12 mouse cellular contexts compared by ENCODE assay signal in the genomic region with DNA sequence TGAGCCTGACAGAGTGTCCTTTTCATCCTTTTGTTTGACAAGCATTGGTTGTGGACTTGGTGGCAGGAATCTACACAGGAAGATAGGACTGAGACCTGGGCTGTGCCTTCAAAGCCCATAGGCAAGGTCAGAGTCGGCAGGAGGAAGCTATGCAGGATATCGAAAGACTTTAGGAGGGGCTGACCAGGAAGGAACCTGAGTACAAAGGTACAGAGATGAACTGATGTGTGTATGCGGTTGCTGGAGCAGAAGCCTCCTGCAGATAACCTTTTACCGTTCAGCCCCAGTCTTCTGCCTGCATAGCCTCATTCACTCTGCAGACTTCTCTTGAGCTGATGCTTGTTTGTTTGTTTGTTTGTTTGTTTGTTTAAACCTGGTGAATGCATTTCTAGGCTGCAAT. TPM values are rescaled to one million over a fixed set of nuclear protein-coding genes. Genes with fewer than 3 reads are reported as not detected.
DNase-seq lines count a peak whose midpoint lies in the region; ATAC-seq and TF ChIP-seq lines count a peak whose summit lies in the region.
"Had no signal": no experiment of that assay in that cellular context is flagged by ENCODE, and none has a peak within 500 bp of the region (broad histone marks: within the 10 kb centered on the region; RNA-seq: fewer than 3 reads in every experiment).

No protein-coding gene starts in this region.

- no peak overlapping the region for H3K4me2 ChIP-seq in hindbrain, embryonic 11.5 days (replicated peaks; ENCODE audit: low read depth, low read length)
- H3K4me2 ChIP-seq in hindbrain, embryonic 13.5 days: no peak overlapping the region
- H3K4me2 ChIP-seq in lung, postnatal 0 days (replicated peaks; ENCODE audit: low read depth, low read length): no peak overlapping the region
- peak overlapping the region; percentile 69 for H3K4me2 ChIP-seq in liver, embryonic 12.5 days
- no peak overlapping the region for H3K4me2 ChIP-seq in stomach, postnatal 0 days (replicated peaks; ENCODE audit: low read depth)
- H3K4me2 ChIP-seq: hindbrain, embryonic 15.5 days had no signal

- peak overlapping the region; percentile 47; the same call in 1 of the 2 replicates for H3K27ac ChIP-seq in hindbrain, embryonic 11.5 days (ENCODE audit: low read depth, low read length)
- no peak overlapping the region for H3K27ac ChIP-seq in hindbrain, embryonic 13.5 days
- H3K27ac ChIP-seq in lung, postnatal 0 days (ENCODE audit: low read length): peak overlapping the region; percentile 62
- peak overlapping the region; percentile 98 for H3K27ac ChIP-seq in liver, embryonic 12.5 days
- H3K27ac ChIP-seq in stomach, postnatal 0 days (replicated peaks): peak overlapping the region; percentile 82
- H3K27ac ChIP-seq: hindbrain, embryonic 15.5 days had no signal

- ATAC-seq in hindbrain, embryonic 11.5 days (ENCODE audit: low FRiP score): no peak
- no peak for ATAC-seq in hindbrain, embryonic 13.5 days (ENCODE audit: low FRiP score)
- no peak for ATAC-seq in lung, postnatal 0 days
- ATAC-seq in liver, embryonic 12.5 days: no peak
- ATAC-seq in stomach, postnatal 0 days (ENCODE audit: low FRiP score, low TSS enrichment): peak; percentile 50
- no peak for ATAC-seq in monocyte, adult 5-6 weeks (replicated peaks; ENCODE audit: insufficient number of reproducible peaks, low FRiP score, low TSS enrichment, poor library complexity, severe bottlenecking)

- no peaks in the 10 kb centered on the region for H3K36me3 ChIP-seq in hindbrain, embryonic 11.5 days (ENCODE audit: control insufficient read depth, insufficient read depth, low read length)
- H3K36me3 ChIP-seq in hindbrain, embryonic 13.5 days: peaks cover 24% of the 10 kb centered on the region
- no peaks in the 10 kb centered on the region for H3K36me3 ChIP-seq in lung, postnatal 0 days (ENCODE audit: insufficient read depth, low read length)
- peaks cover 43% of the 10 kb centered on the region for H3K36me3 ChIP-seq in liver, embryonic 12.5 days
- H3K36me3 ChIP-seq in stomach, postnatal 0 days (ENCODE audit: control insufficient read depth, insufficient read depth, low read length): no peaks in the 10 kb centered on the region; the same call in 1 of the 2 replicates

- WGBS in hindbrain, embryonic 11.5 days: 81% methylated on average over 4 of the region's 4 CpGs
- 92% methylated on average over 4 of the region's 4 CpGs for WGBS in hindbrain, embryonic 13.5 days
- WGBS in lung, postnatal 0 days: 26% methylated on average over 4 of the region's 4 CpGs
- WGBS in liver, embryonic 12.5 days (ENCODE audit: insufficient replicate concordance): 22% methylated on average over 4 of the region's 4 CpGs
- WGBS in stomach, postnatal 0 days: 52% methylated on average over 4 of the region's 4 CpGs

- TF ChIP-seq EP300 in lung, postnatal 0 days (IDR thresholded peaks at IDR 0.05): no peak
- TF ChIP-seq EP300 in stomach, postnatal 0 days (optimal IDR thresholded peaks at IDR 0.05): no peak

- no peak overlapping the region for H3K9ac ChIP-seq in hindbrain, embryonic 11.5 days (ENCODE audit: low read depth, low read length)
- no peak overlapping the region for H3K9ac ChIP-seq in hindbrain, embryonic 13.5 days
- no peak overlapping the region for H3K9ac ChIP-seq in lung, postnatal 0 days (replicated peaks; ENCODE audit: low read depth)
- peak overlapping the region; percentile 28 for H3K9ac ChIP-seq in liver, embryonic 12.5 days
- no peak overlapping the region for H3K9ac ChIP-seq in stomach, postnatal 0 days (ENCODE audit: low read length)
- H3K9ac ChIP-seq: hindbrain, embryonic 15.5 days had no signal

- DNase-seq in hindbrain, embryonic 11.5 days (ENCODE audit: low spot score): no peak
- DNase-seq in lung, postnatal 0 days (ENCODE audit: low spot score): no peak
- DNase-seq in lung, adult 18-20 months: no peak
- peak; percentile 36 for DNase-seq in stomach, postnatal 0 days (ENCODE audit: low spot score)
- DNase-seq: adrenal gland, postnatal 14 days; midbrain, embryonic 14.5 days; retina, postnatal 1 day; thymus, adult 18-20 months had no signal

- TF ChIP-seq CTCF in lung, postnatal 0 days (IDR thresholded peaks at IDR 0.05): no peak
- TF ChIP-seq CTCF in stomach, postnatal 0 days (IDR thresholded peaks at IDR 0.05; ENCODE audit: low read depth): no peak

- peaks cover 10% of the 10 kb centered on the region; the same call in 1 of the 2 replicates for H3K4me1 ChIP-seq in hindbrain, embryonic 11.5 days (replicated peaks; ENCODE audit: control insufficient read depth, insufficient read depth, low read length)
- peaks cover 19% of the 10 kb centered on the region for H3K4me1 ChIP-seq in hindbrain, embryonic 13.5 days (replicated peaks)
- 0 out of 2 replicates have a peak, but pooled peaks cover 6% of the 10 kb centered on the region for H3K4me1 ChIP-seq in lung, postnatal 0 days (ENCODE audit: insufficient read depth, low read depth, low read length)
- peaks cover 79% of the 10 kb centered on the region for H3K4me1 ChIP-seq in liver, embryonic 12.5 days
- H3K4me1 ChIP-seq in stomach, postnatal 0 days (replicated peaks; ENCODE audit: control insufficient read depth, insufficient read depth): no peaks in the 10 kb centered on the region

- H3K4me3 ChIP-seq in hindbrain, embryonic 11.5 days (ENCODE audit: low read depth, low read length): no peak overlapping the region
- H3K4me3 ChIP-seq in hindbrain, embryonic 13.5 days: no peak overlapping the region
- no peak overlapping the region for H3K4me3 ChIP-seq in lung, postnatal 0 days (ENCODE audit: low read depth, low read length)
- 0 out of 2 replicates have a peak overlapping the region, but pooled peaks have one; percentile 26 for H3K4me3 ChIP-seq in liver, embryonic 12.5 days
- H3K4me3 ChIP-seq in stomach, postnatal 0 days (ENCODE audit: low read depth, low read length): no peak overlapping the region
- H3K4me3 ChIP-seq: hindbrain, embryonic 15.5 days had no signal

- H3K27me3 ChIP-seq in hindbrain, embryonic 11.5 days (ENCODE audit: control insufficient read depth, insufficient read depth, low read length): no peaks in the 10 kb centered on the region
- no peaks in the 10 kb centered on the region for H3K27me3 ChIP-seq in hindbrain, embryonic 13.5 days
- no peaks in the 10 kb centered on the region for H3K27me3 ChIP-seq in lung, postnatal 0 days (replicated peaks; ENCODE audit: insufficient read depth, low read length)
- no peaks in the 10 kb centered on the region for H3K27me3 ChIP-seq in liver, embryonic 12.5 days (replicated peaks)
- no peaks in the 10 kb centered on the region for H3K27me3 ChIP-seq in stomach, postnatal 0 days (ENCODE audit: control insufficient read depth, insufficient read depth, low read length)
- H3K27me3 ChIP-seq: hindbrain, embryonic 15.5 days had no signal

- H3K9me3 ChIP-seq in hindbrain, embryonic 11.5 days (ENCODE audit: control insufficient read depth, low read length): no peaks in the 10 kb centered on the region
- H3K9me3 ChIP-seq in hindbrain, embryonic 13.5 days: no peaks in the 10 kb centered on the region
- no peaks in the 10 kb centered on the region for H3K9me3 ChIP-seq in lung, postnatal 0 days (ENCODE audit: low read length)
- no peaks in the 10 kb centered on the region for H3K9me3 ChIP-seq in liver, embryonic 12.5 days (replicated peaks)
- no peaks in the 10 kb centered on the region for H3K9me3 ChIP-seq in stomach, postnatal 0 days (ENCODE audit: control insufficient read depth, low read length)
- H3K9me3 ChIP-seq: hindbrain, embryonic 15.5 days had no signal

RNA-seq across cellular contexts. Expression of a gene that starts 2.0 kb away (rescaled TPM):
- 33.1 and 39.0 TPM in 2 replicates for polyA plus RNA-seq in hindbrain, embryonic 11.5 days (2014; fragmentation: Nextera tagmentation; extraction: Ambion mirVana)
- 5.9 and 6.0 TPM in 2 replicates for polyA plus RNA-seq in hindbrain, embryonic 13.5 days (2015; fragmentation: Nextera tagmentation; extraction: Ambion mirVana)
- 2.5 and 2.6 TPM in 2 replicates for polyA plus RNA-seq in lung, postnatal 0 days (2015; fragmentation: Nextera tagmentation; extraction: Ambion mirVana)
- 86.5 and 89.9 TPM in 2 replicates for polyA plus RNA-seq in liver, embryonic 12.5 days (2016; fragmentation: Nextera tagmentation; extraction: Ambion mirVana)
- polyA plus RNA-seq in stomach, postnatal 0 days (2015; fragmentation: Nextera tagmentation; extraction: Ambion mirVana): 6.6 and 7.0 TPM in 2 replicates
- 0.67 to 1.7 TPM (median 0.75 TPM) in 3 replicates for total RNA-seq in monocyte, adult 5-6 weeks (2017)

RNA-seq across cellular contexts. Expression of a gene that starts 22.0 kb away (rescaled TPM):
- polyA plus RNA-seq in hindbrain, embryonic 11.5 days (2014; fragmentation: Nextera tagmentation; extraction: Ambion mirVana): 48.3 and 51.2 TPM in 2 replicates
- polyA plus RNA-seq in hindbrain, embryonic 13.5 days (2015; fragmentation: Nextera tagmentation; extraction: Ambion mirVana): 17.1 and 20.3 TPM in 2 replicates
- 26.2 and 28.8 TPM in 2 replicates for polyA plus RNA-seq in lung, postnatal 0 days (2015; fragmentation: Nextera tagmentation; extraction: Ambion mirVana)
- 6.8 and 7.1 TPM in 2 replicates for polyA plus RNA-seq in liver, embryonic 12.5 days (2016; fragmentation: Nextera tagmentation; extraction: Ambion mirVana)
- polyA plus RNA-seq in stomach, postnatal 0 days (2015; fragmentation: Nextera tagmentation; extraction: Ambion mirVana): 20.1 and 25.9 TPM in 2 replicates
- total RNA-seq in monocyte, adult 5-6 weeks (2017): 61.0 to 76.9 TPM (median 62.9 TPM) in 3 replicates

RNA-seq across cellular contexts. Expression of a gene that starts 42.1 kb away (rescaled TPM):
- polyA plus RNA-seq in hindbrain, embryonic 11.5 days (2014; fragmentation: Nextera tagmentation; extraction: Ambion mirVana): 5.1 and 5.4 TPM in 2 replicates
- 5.0 TPM in 2 replicates for polyA plus RNA-seq in hindbrain, embryonic 13.5 days (2015; fragmentation: Nextera tagmentation; extraction: Ambion mirVana)
- polyA plus RNA-seq in lung, postnatal 0 days (2015; fragmentation: Nextera tagmentation; extraction: Ambion mirVana): 4.0 and 4.1 TPM in 2 replicates
- 2.0 and 2.2 TPM in 2 replicates for polyA plus RNA-seq in liver, embryonic 12.5 days (2016; fragmentation: Nextera tagmentation; extraction: Ambion mirVana)
- 4.9 and 5.3 TPM in 2 replicates for polyA plus RNA-seq in stomach, postnatal 0 days (2015; fragmentation: Nextera tagmentation; extraction: Ambion mirVana)
- total RNA-seq in monocyte, adult 5-6 weeks (2017): 5.3 to 13.1 TPM (median 7.1 TPM) in 3 replicates
